Mouse (Mus musculus): ENCODE measurements around the gene Lrrc8b.

Gene Lrrc8b

GRCm38 (mm10) chr5:105418851-105419250 is 3.3 kb downstream of the Lrrc8b start:
- no peak for DNase-seq (ENCODE audit: low spot score)

GRCm38 (mm10) chr5:105425587-105425986 is 10.0 kb downstream of the Lrrc8b start:
- DNase-seq (ENCODE audit: low spot score): no peak

- no peak for DNase-seq (ENCODE audit: low spot score)
Measured at GRCm38 (mm10) chr5:105427326-105427725, 11.8 kb downstream of the Lrrc8b start.

- DNase-seq (ENCODE audit: low spot score): peak; percentile 51
Measured at GRCm38 (mm10) chr5:105428265-105428974, 12.8 kb downstream of the Lrrc8b start.

- no peak for DNase-seq (ENCODE audit: low spot score)
Measured at GRCm38 (mm10) chr5:105430148-105430547, 14.6 kb downstream of the Lrrc8b start.

GRCm38 (mm10) chr5:105439608-105440007 is 24.0 kb downstream of the Lrrc8b start:
- peak; percentile 11 for DNase-seq (ENCODE audit: low spot score)

GRCm38 (mm10) chr5:105440992-105441535 is 25.5 kb downstream of the Lrrc8b start:
- no peak for DNase-seq (ENCODE audit: low spot score)

GRCm38 (mm10) chr5:105442212-105443000 is 26.8 kb downstream of the Lrrc8b start:
- no peak for DNase-seq (ENCODE audit: low spot score)

GRCm38 (mm10) chr5:105443057-105443815 is 27.7 kb downstream of the Lrrc8b start:
- peak; percentile 23 for DNase-seq (ENCODE audit: low spot score)

GRCm38 (mm10) chr5:105445686-105446085 is 30.1 kb downstream of the Lrrc8b start:
- DNase-seq (ENCODE audit: low spot score): no peak

- DNase-seq (ENCODE audit: low spot score): no peak
Measured at GRCm38 (mm10) chr5:105454105-105454504, 38.5 kb downstream of the Lrrc8b start.

GRCm38 (mm10) chr5:105459077-105459476 is 43.5 kb downstream of the Lrrc8b start:
- DNase-seq (ENCODE audit: low spot score): no peak

GRCm38 (mm10) chr5:105460551-105460950 is 45.0 kb downstream of the Lrrc8b start:
- DNase-seq (ENCODE audit: low spot score): no peak

- no peak for DNase-seq (ENCODE audit: low spot score)
Measured at GRCm38 (mm10) chr5:105461076-105461475, 45.5 kb downstream of the Lrrc8b start.

GRCm38 (mm10) chr5:105464671-105465070 is 49.1 kb downstream of the Lrrc8b start:
- no peak for DNase-seq (ENCODE audit: low spot score)

GRCm38 (mm10) chr5:105465550-105465949 is 50.0 kb downstream of the Lrrc8b start:
- DNase-seq (ENCODE audit: low spot score): no peak

GRCm38 (mm10) chr5:105466471-105466902 is 50.9 kb downstream of the Lrrc8b start:
- DNase-seq (ENCODE audit: low spot score): no peak

GRCm38 (mm10) chr5:105467271-105467670 is 51.7 kb downstream of the Lrrc8b start:
- DNase-seq (ENCODE audit: low spot score): no peak

GRCm38 (mm10) chr5:105472983-105473705 is 57.6 kb downstream of the Lrrc8b start:
- no peak for DNase-seq (ENCODE audit: low spot score)

- DNase-seq (ENCODE audit: low spot score): no peak
Measured at GRCm38 (mm10) chr5:105477527-105477926, 62.0 kb downstream of the Lrrc8b start.

- DNase-seq (ENCODE audit: low spot score): no peak
Measured at GRCm38 (mm10) chr5:105479673-105480072, 64.1 kb downstream of the Lrrc8b start.

- DNase-seq (ENCODE audit: low spot score): no peak
Measured at GRCm38 (mm10) chr5:105480561-105480960, 65.0 kb downstream of the Lrrc8b start.
